ENCODE assay signal across 23 mouse cellular contexts in the genomic region with DNA sequence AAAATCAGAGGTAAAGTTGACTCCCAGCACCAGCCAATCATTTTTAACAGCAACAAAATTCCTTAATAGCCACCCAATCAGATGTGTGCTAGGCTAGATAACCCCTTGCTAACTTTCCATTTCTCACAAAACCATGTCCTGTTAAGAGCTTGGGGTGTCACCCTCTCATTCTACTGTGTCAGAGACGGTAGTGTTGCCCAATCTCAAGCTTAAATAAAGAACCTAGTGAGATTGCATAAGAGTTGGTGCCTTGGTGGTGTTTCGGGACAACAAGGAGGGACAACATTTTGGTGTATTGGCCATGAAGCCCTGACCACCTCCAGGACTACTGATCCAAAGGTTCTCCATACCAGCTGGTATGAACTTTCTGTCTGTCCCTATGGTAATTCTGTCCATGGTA.
A peak's percentile ranks its signal among the peaks of the same experiment; 100 is the strongest.
DNase-seq lines count a peak whose midpoint lies in the region; ATAC-seq lines count a peak whose summit lies in the region.
"Had no signal": no experiment of that assay in that cellular context is flagged by ENCODE, and none has a peak within 500 bp of the region (broad histone marks: within the 10 kb centered on the region; RNA-seq: fewer than 3 reads in every experiment).

No protein-coding gene starts in this region.

- no peak overlapping the region for H3K27ac ChIP-seq in heart, embryonic 12.5 days (ENCODE audit: poor library complexity, severe bottlenecking)

- no peaks in the 10 kb centered on the region for H3K36me3 ChIP-seq in heart, embryonic 12.5 days
- H3K36me3 ChIP-seq: G1E had no signal

- 70% methylated on average over 2 of the region's 2 CpGs for WGBS in heart, embryonic 12.5 days

- H3K9me3 ChIP-seq in heart, embryonic 12.5 days (replicated peaks): peaks cover 7% of the 10 kb centered on the region

- no peaks in the 10 kb centered on the region for H3K4me1 ChIP-seq in heart, embryonic 12.5 days (replicated peaks)

- H3K9ac ChIP-seq in heart, embryonic 12.5 days: no peak overlapping the region

- H3K4me3 ChIP-seq in heart, embryonic 12.5 days: no peak overlapping the region

- ATAC-seq in granulocyte monocyte progenitor cell, adult 5-6 weeks (replicated peaks; ENCODE audit: poor library complexity, severe bottlenecking): peak; percentile 87
- ATAC-seq in megakaryocyte, adult 5-6 weeks (ENCODE audit: poor library complexity, severe bottlenecking): peak; percentile 84
- ATAC-seq in megakaryocyte progenitor cell, adult 5-6 weeks (replicated peaks; ENCODE audit: poor library complexity): peak; percentile 71
- no peak for ATAC-seq in heart, embryonic 12.5 days (ENCODE audit: insufficient number of reproducible peaks, low FRiP score)
- no peak for ATAC-seq in erythroblast, adult 5-6 weeks (replicated peaks; ENCODE audit: low FRiP score, poor library complexity, severe bottlenecking)
- ATAC-seq: activated CD4-positive, CD25-positive, alpha-beta regulatory T cell, adult 4 months; CD4-positive, CD25-positive, alpha-beta regulatory T cell, adult 4 months; Patski had no signal

- peak; percentile 60 for DNase-seq in 416B (ENCODE audit: low read depth)
- DNase-seq in layer of hippocampus, adult 11-12 months (ENCODE audit: low spot score): no peak
- no peak for DNase-seq in heart, adult 9 months (ENCODE audit: low spot score in 2 of 2)
- DNase-seq: adrenal gland, adult 2 months; adrenal gland, adult 8-10 months; adrenal gland, postnatal 10 days; adrenal gland, postnatal 14 days; adrenal gland, postnatal 25 days; adrenal gland, postnatal 36 days; B cell, adult 2 months; cerebellum, adult 11 months; cerebellum, adult 11-12 months; cerebellum, adult 18-20 months had no signal

- no peaks in the 10 kb centered on the region for H3K27me3 ChIP-seq in heart, embryonic 12.5 days (replicated peaks)
- H3K27me3 ChIP-seq: CH12.LX had no signal

- no peak overlapping the region for H3K4me2 ChIP-seq in heart, embryonic 12.5 days

Comparison
In these comparisons a context has a peak if more than half of its experiments do, and no peak if none do; other contexts are left out.
1. ATAC-seq: peak in granulocyte monocyte progenitor cell, adult 5-6 weeks (single experiment), megakaryocyte, adult 5-6 weeks (single experiment) and megakaryocyte progenitor cell, adult 5-6 weeks (single experiment); none in heart, embryonic 12.5 days (single experiment) and erythroblast, adult 5-6 weeks (single experiment).